Mouse (Mus musculus) granulocyte monocyte progenitor cell, adult 5-6 weeks (primary cell): Measurements from ENCODE around the gene Slain2. TPM values are rescaled to one million over a fixed set of nuclear protein-coding genes. Genes with fewer than 3 reads are reported as not detected.
"Not testable (repeated sequence)": the region's sequence is repeated elsewhere in the genome, so short reads cannot be mapped to it uniquely, and the experiment has no call there.

Experiments
- ATAC-seq: replicated peaks from 2 replicates; pipeline ENCODE4 v1.8.0; 2016; ENCODE audit warnings: mild to moderate bottlenecking, moderate TSS enrichment, inconsistent platforms; ENCODE audit not compliant: poor library complexity, severe bottlenecking
- total RNA-seq, 2 experiments: library from RNA; stranded (forward) in 1 of 2; stranded (reverse) in 1 of 2; fragments of 200-712, 200-1000 nt in 1 of 2; fragments of >200 nt in 1 of 2; fragmentation: Nextera tagmentation in 1 of 2; gene quantifications; 2 replicates each; pipeline ENCODE4 v1.2.3; 2014 to 2017

Gene Slain2
- total RNA-seq, 2 experiments from 2014 or later = 60.4 to 70.7 TPM

GRCm38 (mm10) chr5:72939311-72939710 is 25.2 kb downstream of the Slain2 start:
- ATAC-seq = no peak

GRCm38 (mm10) chr5:72940906-72941432 is 26.9 kb downstream of the Slain2 start:
- no peak for ATAC-seq

GRCm38 (mm10) chr5:72948136-72948535 is 34.0 kb downstream of the Slain2 start:
- ATAC-seq = no peak

GRCm38 (mm10) chr5:72950252-72950651 is 36.1 kb downstream of the Slain2 start:
- ATAC-seq = peak; percentile 67

GRCm38 (mm10) chr5:72953996-72954604 is 40.0 kb downstream of the Slain2 start:
- no peak for ATAC-seq

- ATAC-seq = no peak
Measured at GRCm38 (mm10) chr5:72957281-72957680, 43.2 kb downstream of the Slain2 start.

- ATAC-seq = no peak
Measured at GRCm38 (mm10) chr5:72960096-72960495, 46.0 kb downstream of the Slain2 start.

- ATAC-seq = no peak; the same call in 1 of the 2 replicates
Measured at GRCm38 (mm10) chr5:72965706-72966105, 51.6 kb downstream of the Slain2 start.

GRCm38 (mm10) chr5:72972435-72972834 is 58.3 kb downstream of the Slain2 start:
- no peak for ATAC-seq

GRCm38 (mm10) chr5:72972934-72973333 is 58.8 kb downstream of the Slain2 start:
- no peak for ATAC-seq

GRCm38 (mm10) chr5:72974602-72975001 is 60.5 kb downstream of the Slain2 start, which contains the start of gene Gm10135:
Gene Gm10135, minus strand, starts transcription at chr5:72974702.
- no peak for ATAC-seq

- ATAC-seq = peak; percentile 59; the same call in 1 of the 2 replicates
Measured at GRCm38 (mm10) chr5:72975996-72976395, 61.9 kb downstream of the Slain2 start.

GRCm38 (mm10) chr5:72976539-72976938 is 62.4 kb downstream of the Slain2 start:
- ATAC-seq = no peak

GRCm38 (mm10) chr5:72984091-72984490 is 70.0 kb downstream of the Slain2 start:
- peak; percentile 72 for ATAC-seq

- ATAC-seq = no peak
Measured at GRCm38 (mm10) chr5:72987786-72988185, 73.7 kb downstream of the Slain2 start.

- no peak for ATAC-seq
Measured at GRCm38 (mm10) chr5:72989756-72990155, 75.7 kb downstream of the Slain2 start.

- ATAC-seq = no peak
Measured at GRCm38 (mm10) chr5:72992474-72992873, 78.4 kb downstream of the Slain2 start.

GRCm38 (mm10) chr5:72994424-72994823 is 80.3 kb downstream of the Slain2 start:
- ATAC-seq = no peak

GRCm38 (mm10) chr5:72994928-72995327 is 80.8 kb downstream of the Slain2 start:
- no peak for ATAC-seq

GRCm38 (mm10) chr5:72995379-72995778 is 81.3 kb downstream of the Slain2 start:
- no peak for ATAC-seq

- not testable (repeated sequence) for ATAC-seq
Measured at GRCm38 (mm10) chr5:72998546-72998945, 84.4 kb downstream of the Slain2 start.

- no peak for ATAC-seq
Measured at GRCm38 (mm10) chr5:73004046-73004445, 89.9 kb downstream of the Slain2 start.
